Mouse (Mus musculus) inflammation-experienced regulatory T-cells, adult 6 months (primary cell): ENCODE measurements around the gene Hcst. TPM values are rescaled to one million over a fixed set of nuclear protein-coding genes. Genes with fewer than 3 reads are reported as not detected.

Experiments used
- ATAC-seq: one replicate; pipeline ENCODE4 v1.8.0; 2017
- polyA plus RNA-seq, 3 experiments: library from polyadenylated mRNA; unstranded; fragments of 100-300 nt; shearing (Covaris generic); gene quantifications; one replicate each; pipeline ENCODE4 v1.2.1; 2017

The Hcst gene
- 100 to 1,000 TPM; 484 to 574 (median 552) TPM for polyA plus RNA-seq

DNA sequence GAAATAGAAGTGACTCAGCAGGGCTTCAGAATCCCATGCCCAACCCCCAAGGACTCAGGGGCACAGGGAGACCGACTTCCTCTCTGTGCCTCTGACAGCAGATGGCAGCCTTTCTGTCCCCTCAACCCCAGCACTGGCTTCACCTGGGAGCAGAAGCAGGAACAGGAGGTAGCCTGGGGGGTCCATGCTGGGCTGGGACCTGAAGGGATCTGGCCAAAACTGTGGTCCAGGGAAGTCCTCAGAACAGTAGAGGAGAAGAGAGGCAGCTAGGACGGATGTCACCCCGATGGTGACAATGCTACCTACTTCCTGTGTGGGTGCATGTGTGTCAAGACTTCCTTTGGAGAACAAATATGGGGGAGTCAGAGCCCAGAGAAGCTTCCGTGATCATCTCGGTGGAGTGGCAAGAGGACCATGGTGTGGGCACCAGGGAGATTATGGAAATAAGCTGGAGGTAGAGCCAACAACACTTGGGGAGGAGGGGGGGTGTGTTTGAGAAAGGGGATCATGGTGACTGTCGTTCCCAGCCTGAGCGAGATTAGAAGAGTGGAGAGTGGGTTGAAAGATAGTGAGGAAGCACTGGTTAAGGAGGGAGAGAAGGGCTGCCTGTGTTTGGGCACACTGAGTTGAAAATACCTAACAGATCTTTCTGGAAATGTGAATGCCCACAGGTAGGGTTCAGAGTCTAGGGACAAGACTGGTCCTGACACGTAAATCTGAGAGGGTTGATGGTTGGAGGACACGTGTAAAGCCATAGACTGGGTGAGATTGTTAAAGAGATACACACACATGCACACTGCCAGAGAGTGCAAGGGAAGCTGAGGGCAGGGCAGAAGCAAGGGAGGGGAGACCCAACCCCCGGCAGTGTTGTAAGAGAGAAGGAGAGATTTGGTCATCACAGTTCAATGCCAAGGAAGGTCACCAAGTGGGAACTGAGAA, at the start of gene Hcst:
TSS of gene Hcst (minus strand) at position 294 of the 939 bp plus-strand sequence.
- peak; percentile 41 for ATAC-seq

DNA sequence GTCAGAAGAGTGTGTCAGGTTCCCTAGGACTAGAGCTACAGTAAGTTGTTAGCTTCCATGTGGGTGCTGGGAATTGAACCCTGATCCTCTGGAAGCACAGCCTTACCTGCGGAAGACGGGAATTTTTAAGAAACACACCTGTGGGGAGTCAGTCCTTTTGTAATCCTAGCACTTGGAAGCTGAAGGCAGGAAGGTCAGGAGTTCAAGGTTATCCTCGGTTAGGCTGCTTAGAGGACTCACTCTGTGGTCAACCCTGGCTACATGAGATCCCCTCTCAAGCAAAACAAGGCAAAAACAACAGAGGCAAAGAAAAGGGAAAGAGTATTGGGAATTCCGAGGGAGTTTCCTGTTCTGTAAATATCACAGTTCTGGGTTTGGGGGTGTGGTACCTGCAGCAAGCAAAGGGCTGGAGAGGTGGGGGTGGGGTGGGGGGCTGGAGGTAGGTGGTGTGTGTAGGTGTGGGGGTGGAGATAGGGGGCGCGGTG, 45.2 kb upstream of the Hcst start:
- no peak for ATAC-seq

DNA sequence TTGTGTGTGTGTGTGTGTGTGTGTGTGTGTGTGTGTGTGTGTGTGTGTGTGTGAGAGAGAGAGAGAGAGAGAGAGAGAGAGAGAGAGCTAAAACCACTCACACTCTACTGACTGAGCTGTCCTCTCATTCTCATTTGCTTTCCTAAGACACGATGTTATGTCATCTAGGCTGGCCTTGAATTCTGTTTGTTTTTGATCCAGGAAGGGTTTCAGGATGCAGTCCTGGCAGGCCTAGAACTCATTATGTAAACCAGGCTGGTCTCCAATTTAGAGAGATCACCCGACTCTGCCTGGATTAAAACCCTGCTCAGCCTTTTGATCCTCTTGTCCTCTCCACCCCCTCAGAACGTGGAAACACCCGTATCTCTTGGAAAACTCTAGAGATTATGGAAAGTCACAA, 44.3 kb upstream of the Hcst start:
- no peak for ATAC-seq

DNA sequence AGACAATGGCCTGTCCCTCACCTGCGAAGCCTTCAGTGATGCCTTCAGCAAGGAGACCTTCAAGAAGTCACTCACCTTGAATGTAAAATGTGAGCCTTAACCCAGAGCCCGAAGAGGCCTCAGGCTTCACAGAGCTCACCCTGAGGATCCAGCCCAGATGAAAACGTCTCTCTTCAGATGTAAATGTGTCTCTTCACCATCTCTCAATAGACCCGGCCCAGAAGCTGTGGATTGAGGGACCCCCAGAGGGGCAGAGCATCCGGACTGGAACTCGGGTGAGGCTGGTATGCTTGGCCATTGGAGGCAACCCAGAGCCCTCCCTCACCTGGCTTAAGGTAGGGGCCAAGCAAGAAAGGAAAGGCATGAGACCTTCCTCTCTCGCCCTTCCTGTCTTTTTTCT, 43.9 kb upstream of the Hcst start:
- ATAC-seq: no peak

DNA sequence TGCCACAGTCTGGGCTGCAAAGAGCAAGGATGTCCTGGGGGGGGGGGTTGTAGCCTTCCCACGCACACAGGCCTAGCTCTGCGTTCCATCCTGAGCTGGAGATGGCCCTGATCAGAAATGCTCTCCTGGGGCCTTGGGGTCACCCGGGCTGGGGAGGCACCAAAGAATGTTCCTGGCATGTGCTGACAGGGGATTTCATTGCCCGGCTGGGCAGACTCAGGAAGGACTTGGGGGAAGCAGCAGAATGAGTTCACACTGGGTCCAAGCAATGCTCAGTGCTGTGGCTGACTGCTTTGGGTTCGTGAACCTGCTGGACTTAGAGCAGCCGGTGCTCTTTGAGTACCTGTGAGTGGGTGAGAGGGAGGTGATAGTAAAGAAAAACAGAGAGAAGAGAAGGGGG, 39.8 kb upstream of the Hcst start:
- ATAC-seq: no peak

DNA sequence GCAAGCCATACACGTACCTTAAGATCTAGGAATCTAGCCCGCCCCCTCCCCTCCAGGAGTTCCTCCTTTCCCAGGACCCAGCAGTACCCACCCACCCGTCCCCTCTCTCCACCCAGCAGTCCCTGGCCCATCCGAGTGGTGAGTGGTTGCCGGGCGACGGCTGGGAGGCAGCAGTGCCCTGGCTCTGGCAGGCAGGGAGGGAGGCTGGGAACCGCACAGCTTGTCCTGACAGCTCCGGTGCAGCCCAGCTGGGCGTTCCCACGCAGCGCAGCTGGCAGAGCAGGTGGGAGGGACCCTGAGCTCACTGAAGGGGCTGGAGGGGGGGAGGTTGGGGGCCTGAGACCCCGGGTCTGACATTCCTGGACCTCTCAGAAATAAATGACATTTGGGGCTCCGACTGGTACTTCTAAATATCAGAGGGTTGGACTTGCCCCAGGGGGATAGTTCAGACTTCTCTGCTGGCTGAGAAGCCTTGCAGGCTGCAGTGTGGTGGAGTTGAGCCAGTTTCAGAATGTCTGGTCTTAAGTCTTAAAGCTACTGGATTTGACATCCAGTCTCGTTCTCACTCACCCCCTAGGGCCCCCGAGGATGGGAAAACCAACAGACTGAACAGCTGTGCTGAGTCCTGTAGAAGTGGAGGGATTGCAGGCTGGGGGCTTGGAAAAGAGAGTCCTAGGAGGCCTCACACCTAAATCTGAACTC, 38.1 kb upstream of the Hcst start, which contains the start of the genes Kirrel2 and Nphs1:
TSS of gene Kirrel2 (minus strand) at position 62 of the 702 bp plus-strand sequence.
TSS of gene Nphs1 (plus strand) at position 687 of the 702 bp plus-strand sequence.
- no peak for ATAC-seq

DNA sequence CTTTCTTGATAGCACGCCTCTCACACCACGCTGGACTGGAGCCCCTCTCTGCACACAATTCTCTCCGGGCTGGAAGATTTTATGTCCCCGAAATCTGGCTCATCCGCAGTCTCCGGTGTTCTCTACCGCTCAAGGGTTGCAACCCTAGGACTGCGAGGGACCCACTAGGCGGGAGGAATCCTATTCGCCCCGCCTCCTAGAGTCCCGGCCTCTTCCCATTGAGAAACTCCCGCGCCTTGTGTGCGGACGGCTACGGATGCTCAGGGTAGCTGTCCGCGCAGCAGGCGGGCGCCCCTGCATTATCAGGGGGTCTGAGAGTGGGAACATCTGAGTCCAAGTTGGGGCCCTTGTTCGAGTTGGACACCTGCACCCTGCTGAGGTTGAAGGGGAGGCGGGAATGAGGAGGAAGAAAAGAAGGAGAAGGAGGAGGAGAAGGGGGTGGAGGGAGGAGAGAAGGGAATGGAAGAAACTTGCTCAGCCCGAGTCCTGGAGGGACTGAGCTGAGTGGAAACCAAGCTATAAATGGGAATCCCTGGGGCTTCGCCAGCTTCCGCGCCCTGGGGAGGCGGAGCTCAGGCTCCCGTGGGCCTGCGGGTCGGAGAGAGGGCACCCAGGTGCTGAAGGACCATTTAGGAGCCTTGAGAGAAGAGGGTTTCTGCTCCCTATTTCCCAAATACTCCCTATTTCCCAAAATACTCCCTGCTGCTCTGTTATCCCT, 37.4 kb upstream of the Hcst start:
- no peak for ATAC-seq

DNA sequence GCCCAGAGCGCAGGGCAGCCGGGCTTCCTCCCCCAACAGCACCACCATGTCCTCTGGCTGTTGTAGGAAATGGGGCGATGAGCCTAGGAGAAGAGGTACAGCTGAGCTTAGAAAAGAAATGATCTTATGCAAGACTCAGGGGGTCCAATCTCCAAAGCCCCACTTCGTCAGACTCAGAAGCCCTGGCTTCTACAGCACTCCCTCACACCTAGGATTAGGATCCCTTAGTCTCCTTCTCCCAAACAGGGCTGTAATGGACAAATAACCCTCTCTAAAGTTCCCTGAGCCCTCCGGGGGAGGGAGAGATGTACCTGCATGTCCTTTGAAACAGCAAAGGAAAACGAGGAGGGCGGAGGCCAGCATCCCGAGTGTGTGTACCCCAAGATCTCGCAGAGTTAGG, 36.8 kb upstream of the Hcst start:
- no peak for ATAC-seq

DNA sequence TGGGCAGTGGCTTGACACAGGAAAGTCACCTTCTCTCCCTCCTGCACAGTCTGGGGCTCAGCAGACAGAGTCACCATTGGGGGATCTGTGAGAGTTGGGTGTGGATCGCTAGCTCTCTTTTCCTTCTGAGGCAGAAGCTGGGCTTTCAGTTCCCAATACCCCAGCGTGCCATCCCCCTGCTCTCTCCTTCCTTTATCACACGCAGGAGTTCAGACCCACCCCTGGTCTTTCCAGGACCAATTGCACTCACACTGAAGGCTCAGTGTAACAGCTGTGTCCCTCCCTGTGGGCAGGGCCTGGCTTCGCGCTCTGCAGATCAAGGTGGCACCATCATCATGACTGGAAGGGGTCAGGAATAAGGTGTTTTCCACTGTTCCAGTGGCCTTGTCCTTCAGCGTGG, 34.6 kb upstream of the Hcst start:
- no peak for ATAC-seq

DNA sequence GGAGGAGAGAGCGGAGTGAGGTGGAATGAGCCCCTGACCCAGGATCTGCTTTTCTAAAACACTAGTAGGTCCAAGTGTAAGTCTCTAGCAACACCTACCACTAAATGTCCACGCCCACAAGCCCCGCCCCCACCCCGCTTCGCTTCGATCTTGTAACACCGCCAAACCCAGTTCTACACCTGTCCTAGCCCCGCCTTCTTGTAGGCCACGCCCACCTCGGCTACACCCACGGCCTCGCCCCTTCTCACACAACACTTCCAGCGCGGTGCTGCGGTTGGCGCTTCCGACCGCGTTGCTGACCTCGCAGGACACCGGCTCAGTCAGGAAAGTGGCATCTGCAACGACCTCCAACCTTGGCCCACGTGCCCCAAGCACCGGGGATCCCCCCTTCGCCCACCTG, 34.1 kb upstream of the Hcst start:
- ATAC-seq: peak; percentile 82

DNA sequence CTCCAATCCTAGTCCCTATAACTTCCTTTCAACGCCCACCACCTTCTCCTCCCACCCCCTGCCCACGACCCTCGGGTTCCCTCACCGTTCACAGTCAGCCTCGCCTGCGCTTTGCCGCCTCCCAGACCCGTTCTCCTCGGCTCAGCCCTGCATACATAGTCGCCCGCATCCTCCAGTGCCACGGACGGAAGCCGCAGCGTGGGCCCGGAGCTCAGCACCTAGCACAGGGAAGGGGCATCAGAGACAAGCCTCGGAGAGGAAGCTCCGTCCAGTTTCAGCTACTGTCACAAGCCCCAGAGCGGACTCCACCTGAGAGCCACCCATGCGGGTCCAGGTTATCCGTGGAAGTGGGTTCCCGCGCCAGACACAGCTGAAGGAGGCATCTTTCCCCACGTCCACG, 33.7 kb upstream of the Hcst start:
- peak; percentile 51 for ATAC-seq

DNA sequence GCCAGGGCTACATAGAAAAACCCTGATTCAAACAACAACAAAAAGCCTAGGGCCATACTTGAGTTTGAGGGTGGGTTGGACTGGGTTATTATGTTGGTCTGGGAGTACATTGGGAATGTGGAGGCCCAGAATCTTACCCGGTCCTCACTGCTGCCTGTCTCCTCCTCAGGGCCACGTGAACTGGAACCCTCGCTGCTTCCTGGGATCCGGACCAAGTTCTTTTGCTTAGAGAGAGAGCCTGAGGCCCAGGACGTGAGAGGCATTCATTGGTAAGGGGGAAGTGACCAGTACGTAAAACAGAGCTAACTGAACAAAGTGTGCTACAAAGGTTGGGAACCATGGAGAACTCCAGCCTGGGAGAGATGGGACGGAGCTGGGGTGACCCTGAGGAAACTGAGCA, 30.6 kb upstream of the Hcst start:
- ATAC-seq: no peak

DNA sequence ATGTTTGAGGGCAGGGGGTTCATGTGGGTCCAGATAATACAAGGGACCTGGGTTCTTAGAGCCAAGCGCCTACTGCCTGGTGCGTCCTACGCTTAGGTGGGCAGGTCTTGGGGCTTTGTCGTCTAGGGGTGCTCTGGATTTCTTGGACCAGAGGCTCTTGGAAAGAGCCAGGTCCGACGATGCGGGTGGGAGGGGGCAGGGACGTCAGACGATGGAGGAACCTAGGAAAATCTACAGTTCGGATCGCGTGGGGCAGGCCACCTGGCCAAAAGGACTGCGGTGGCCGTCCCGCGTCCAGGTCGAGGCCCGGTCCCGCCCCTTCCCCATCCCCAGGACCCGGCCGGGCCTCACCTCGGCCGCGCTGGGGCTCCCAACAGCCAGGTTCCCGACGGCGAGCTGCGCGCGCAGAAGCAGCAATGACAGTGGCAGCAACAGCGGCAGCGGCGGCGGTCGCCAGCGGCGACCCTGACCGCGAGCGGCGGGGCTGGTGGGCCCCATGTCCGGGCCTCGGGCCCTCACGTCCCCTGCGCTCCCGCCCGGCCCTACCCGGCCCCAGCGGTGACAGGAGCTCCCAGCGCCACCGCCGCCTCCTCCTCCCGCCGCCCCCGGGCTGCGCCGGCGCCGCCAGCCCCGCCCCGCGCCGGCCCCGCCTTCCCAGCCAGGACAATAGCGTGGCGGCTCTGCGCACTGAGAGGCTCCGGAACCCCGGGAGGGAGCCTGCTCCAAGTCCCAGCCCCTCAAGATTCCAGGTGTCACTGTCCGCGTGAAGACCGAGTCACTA, 25.5 kb upstream of the Hcst start, which contains the start of gene Aplp1:
TSS of gene Aplp1 (minus strand) at position 565 of the 781 bp plus-strand sequence.
- peak; percentile 68 for ATAC-seq

DNA sequence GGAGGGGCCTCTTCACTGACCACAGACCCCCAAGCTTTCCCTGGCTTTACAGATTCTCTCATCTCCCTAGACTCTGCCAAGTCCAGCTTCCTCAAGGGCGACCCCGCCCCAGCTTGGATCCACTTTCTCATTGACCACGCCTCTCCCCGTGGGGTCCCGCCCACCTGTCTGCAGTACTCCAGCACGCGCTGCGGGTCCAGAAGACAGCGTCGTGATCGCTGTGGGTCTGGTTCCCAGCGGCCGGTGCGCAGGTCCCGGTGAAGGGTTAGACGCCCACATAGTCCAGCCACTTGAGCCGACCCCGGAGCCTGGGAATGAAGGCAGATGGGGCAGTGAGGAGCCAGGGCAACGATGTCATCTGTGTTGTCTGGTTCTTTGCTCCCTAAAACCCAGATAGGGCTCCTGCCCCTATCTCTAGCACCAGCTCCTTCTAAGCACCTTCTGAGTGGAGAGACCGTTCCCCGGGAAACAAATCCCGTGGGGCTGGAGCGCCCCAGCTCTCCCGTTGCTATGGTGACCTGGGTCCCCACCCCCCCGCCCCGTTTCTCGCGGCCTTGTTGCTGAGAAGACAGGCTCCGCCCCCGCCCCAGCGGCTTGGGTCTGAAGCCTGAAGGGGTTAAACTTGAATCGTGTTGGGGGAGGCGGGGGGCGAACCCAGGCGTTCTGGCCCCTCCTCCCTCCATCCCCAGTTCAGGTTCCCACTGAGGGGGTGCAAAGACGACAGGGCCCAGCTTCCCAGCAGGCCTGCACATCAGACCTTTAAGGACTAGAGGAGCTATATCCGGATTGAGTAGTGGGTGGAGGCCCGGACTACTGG, 24.7 kb upstream of the Hcst start:
- no peak for ATAC-seq

DNA sequence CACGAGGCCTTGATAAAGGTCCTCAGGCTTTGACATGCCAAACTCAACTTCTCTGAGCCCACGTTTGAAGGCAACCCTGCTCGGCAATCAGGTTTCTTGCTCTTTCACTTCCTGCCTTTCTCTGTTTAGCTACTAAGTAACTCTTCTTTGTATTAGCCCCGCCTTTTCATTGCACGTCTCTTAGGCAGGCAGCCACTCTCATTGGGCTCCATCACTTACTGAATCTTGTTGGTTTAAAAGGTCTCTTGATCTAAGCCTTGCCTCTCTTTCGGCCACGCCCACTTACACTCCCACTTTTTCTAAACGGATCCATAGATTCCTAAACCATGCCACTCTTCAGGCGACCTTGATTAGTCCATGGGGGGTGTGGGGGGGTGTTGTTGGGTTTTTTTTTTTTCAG, 24.0 kb upstream of the Hcst start:
- ATAC-seq: peak; percentile 60

DNA sequence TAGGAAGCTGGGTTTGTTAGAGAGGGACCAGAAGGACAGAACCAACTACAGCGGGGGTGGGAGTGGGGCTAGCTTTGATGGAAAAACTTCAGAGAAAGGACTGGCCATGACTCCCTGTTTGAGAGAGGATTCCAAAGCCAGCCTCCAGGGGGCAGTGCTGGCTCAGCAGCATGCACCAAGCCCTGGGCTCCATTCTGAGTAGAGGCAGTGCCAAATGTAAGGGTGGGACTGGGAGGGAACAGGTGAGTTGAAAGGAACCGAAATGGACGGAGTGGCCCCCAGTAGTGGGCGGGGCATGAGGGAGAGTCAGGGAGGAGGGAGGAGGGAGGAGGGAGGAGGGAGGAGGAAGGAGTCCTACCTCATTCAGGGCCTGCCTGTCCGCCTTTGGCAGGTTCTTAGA, 21.0 kb upstream of the Hcst start:
- no peak for ATAC-seq

DNA sequence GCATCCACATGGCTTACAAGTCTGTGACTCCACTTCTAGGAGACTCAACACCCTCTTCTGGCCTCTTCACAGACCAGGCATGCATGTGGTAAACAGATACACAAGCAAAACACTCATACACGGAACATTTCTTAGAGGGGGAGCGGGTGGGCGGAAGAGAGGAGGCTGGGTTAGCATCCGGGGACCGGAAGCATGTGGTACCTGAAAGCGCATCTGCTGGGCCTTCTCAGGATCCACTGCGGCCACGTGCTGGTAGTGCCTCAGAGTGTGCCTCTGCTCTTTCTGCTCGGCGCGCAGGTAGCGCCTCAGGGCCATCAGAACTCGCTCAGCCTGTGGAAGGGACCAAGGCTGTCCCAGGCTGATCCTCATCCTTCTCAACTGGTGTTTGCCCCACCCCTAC, 20.1 kb upstream of the Hcst start:
- peak; percentile 48 for ATAC-seq

DNA sequence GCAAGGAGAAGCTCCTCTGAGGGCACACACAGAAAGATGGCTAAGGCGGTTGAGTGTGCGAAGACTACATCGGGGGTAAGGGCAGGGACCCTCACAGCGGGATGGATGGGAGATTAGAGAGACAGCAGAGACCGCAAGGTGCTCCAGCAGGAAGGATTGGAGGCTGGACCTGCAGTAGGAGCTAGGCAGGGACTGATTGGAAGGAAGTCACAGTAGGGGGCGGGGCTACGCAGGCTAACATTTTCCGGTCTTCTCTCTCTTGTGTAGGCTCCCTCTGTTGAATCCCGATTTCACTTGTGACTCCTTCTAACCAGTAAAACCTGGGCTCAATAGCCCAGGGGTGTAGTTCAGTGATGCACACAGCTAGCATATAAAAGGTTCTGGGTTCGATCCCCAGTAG, 17.2 kb upstream of the Hcst start:
- peak; percentile 46 for ATAC-seq

DNA sequence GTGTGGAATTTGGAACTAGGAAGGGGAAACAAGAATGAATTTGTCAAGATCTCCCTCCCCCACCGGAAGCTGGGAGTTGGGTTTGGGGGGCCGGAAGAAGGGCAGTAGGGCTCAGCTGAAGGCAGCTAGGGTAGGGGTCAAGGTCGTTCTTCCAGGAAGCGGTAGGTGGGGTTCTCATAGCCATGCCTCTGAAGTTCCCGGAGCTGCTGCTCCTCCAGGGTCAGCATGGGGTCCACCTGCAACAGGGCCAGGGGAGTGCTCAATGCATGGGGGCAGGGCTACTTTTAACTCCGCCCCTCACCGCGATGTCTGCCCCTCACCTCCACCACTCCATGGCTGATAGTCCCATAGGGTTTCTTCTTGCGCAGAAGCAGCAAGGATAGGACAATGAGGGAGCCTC, 15.5 kb upstream of the Hcst start:
- ATAC-seq: no peak

DNA sequence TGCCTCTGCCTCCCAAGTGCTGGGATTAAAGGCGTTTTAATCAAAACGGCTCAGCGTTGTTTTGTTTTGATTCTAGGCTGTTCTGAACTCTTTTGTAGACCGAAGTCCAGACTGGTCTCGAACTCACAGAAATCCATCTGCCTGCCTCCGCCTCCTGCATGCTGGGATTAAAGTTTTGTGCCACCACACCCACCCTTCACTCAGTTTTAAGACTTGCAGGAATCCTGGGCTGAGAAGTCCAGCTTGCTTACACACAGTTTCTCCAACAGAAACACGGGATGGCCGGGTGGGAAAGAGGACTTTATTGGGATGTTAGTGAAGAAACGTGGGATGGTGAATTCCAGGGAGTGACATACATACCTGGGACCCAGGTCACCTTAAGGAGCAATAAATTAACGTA, 15.0 kb upstream of the Hcst start:
- no peak for ATAC-seq

DNA sequence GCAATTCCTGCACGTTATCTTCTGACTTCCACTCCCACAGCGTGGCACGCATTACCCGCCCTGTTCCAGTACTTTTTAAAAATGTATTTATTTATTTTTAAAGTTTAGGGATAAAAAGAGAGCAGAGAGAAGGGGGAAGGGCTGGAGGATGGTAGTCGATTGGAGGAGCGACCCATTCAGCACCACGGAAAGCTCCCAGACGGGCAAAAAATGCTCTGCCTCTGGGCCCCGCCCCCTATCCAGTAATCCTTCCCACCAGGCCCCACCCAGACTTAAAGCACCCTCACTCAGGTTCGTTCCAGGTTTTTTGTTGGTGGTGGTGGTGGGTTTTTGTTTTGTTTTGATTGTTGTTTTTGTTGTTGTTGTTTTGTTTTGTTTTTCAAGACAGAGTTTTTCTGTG, 14.6 kb upstream of the Hcst start:
- ATAC-seq: no peak
